Mouse (Mus musculus): ENCODE results near the gene Suds3.

The Suds3 gene

GRCm38 (mm10) chr5:117045101-117045500, 70.8 kb downstream of the Suds3 start:
- no peak for DNase-seq (ENCODE audit: extremely low read depth, low read depth)

DNA sequence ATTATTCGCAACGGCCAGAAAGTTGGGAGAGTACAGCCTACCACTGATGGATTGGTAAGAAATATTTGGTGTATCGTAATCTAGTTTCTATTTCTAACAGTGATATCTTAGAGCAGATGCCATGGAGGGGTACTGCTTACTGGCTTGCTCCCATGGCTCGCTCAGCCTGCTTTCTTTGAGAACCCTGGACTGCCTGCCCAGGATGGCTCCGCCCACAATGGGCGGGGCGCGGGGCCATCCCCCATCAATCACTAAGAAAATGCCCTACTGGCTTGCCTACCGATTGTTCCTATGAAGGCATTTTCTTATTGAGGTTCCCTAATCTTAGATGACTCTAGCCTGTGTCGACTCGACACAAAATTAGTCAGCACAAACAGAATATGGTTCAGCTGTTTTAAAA, 73.3 kb downstream of the Suds3 start:
- no peak for DNase-seq (ENCODE audit: extremely low read depth, low read depth)

Measured in MEL-GATA-1-ER (cell line).